Mouse (Mus musculus): ENCODE data around the gene Olfr12.

GRCm38 (mm10) chr1:92628227-92628626, 10.6 kb downstream of the Olfr12 start:
- no peak for TF ChIP-seq CTCF (conservative IDR thresholded peaks at IDR 0.05; ENCODE audit: low read length)
- TF ChIP-seq NANOG (IDR thresholded peaks at IDR 0.05; ENCODE audit: borderline replicate concordance, low read length) = no peak
- TF ChIP-seq POU5F1 (IDR thresholded peaks at IDR 0.05; ENCODE audit: borderline replicate concordance, low read length) = no peak

Data from E14TG2a.4 (cell line).